Mouse (Mus musculus) MEL-GATA-1-ER (cell line): ENCODE measurements at regions not wholly inside any gene's neighbourhood (a gene's known extent, or its start where the extent isn't known, plus 50 kb on each side); places are given as distances from the start of the nearest gene placed in this dataset.

Source experiments
- DNase-seq: peaks from one replicate; pipeline ENCODE4 v3.0.0-alpha.2; 2012; ENCODE audit warnings: low read depth; ENCODE audit errors: extremely low read depth

- DNase-seq: no peak
These were observed 53.5 kb upstream of the Ptpn1 start for GRCm38 (mm10) chr2:167878255-167878865.

GRCm38 (mm10) chr2:167877254-167877870 lies 54.5 kb upstream of the Ptpn1 start:
- DNase-seq: no peak

GRCm38 (mm10) chr2:167872507-167872906 lies 59.4 kb upstream of the Ptpn1 start:
- no peak for DNase-seq

GRCm38 (mm10) chr2:167870153-167870552 lies 61.7 kb upstream of the Ptpn1 start:
- no peak for DNase-seq

- DNase-seq: no peak
These were observed 65.1 kb upstream of the Ptpn1 start for GRCm38 (mm10) chr2:167866751-167867150.

- no peak for DNase-seq
These were observed 66.3 kb upstream of the Ptpn1 start for GRCm38 (mm10) chr2:167865525-167865924.

- DNase-seq: no peak
These were observed 67.2 kb upstream of the Ptpn1 start for GRCm38 (mm10) chr2:167864672-167865071.

- DNase-seq: no peak
These were observed 67.6 kb upstream of the Ptpn1 start for GRCm38 (mm10) chr2:167864228-167864627.

- no peak for DNase-seq
These were observed 68.2 kb upstream of the Ptpn1 start for GRCm38 (mm10) chr2:167863616-167864015.

- DNase-seq: no peak
These were observed 70.7 kb upstream of the Ptpn1 start for GRCm38 (mm10) chr2:167861178-167861520.

- DNase-seq: no peak
These were observed 71.2 kb upstream of the Ptpn1 start for GRCm38 (mm10) chr2:167860457-167861177.

- no peak for DNase-seq
These were observed 72.3 kb upstream of the Ptpn1 start for GRCm38 (mm10) chr2:167859575-167859974.

GRCm38 (mm10) chr2:167858346-167858745 lies 73.5 kb upstream of the Ptpn1 start:
- no peak for DNase-seq

- no peak for DNase-seq
These were observed 73.9 kb upstream of the Ptpn1 start for GRCm38 (mm10) chr2:167857911-167858310.

- no peak for DNase-seq
These were observed 74.9 kb upstream of the Ptpn1 start for GRCm38 (mm10) chr2:167856920-167857475.

GRCm38 (mm10) chr2:167856020-167856419 lies 75.8 kb upstream of the Ptpn1 start:
- no peak for DNase-seq

GRCm38 (mm10) chr2:167854060-167854459 lies 77.8 kb upstream of the Ptpn1 start:
- no peak for DNase-seq

GRCm38 (mm10) chr2:167853411-167853821 lies 78.4 kb upstream of the Ptpn1 start:
- no peak for DNase-seq

GRCm38 (mm10) chr2:167852582-167852981 lies 79.3 kb upstream of the Ptpn1 start:
- DNase-seq: no peak

GRCm38 (mm10) chr2:167851216-167851896 lies 80.5 kb upstream of the Ptpn1 start:
- DNase-seq: no peak

GRCm38 (mm10) chr2:167849999-167850552 lies 81.8 kb upstream of the Ptpn1 start:
- DNase-seq: no peak
